Mouse (Mus musculus) adrenal gland, postnatal 0 days (tissue): Measurements from ENCODE around the gene Hist1h3f. TPM values are rescaled to one million over a fixed set of nuclear protein-coding genes. Genes with fewer than 3 reads are reported as not detected.

ENCODE experiments used
- microRNA-seq: library from miRNA; unstranded; fragments of <30 nt; microRNA quantifications from one replicate; pipeline ENCODE4, GENCODE M21; 2016; ENCODE audit warnings: borderline replicate concordance; ENCODE audit not compliant: insufficient number of aligned reads
- polyA plus RNA-seq: library from polyadenylated mRNA; unstranded; fragments of >200 nt; fragmentation: Nextera tagmentation; extraction: Ambion mirVana; gene quantifications from 2 replicates; pipeline ENCODE4 v1.2.1, GENCODE M21; 2015

Gene Hist1h3f
- polyA plus RNA-seq, 1 experiment from 2014 or later: 0.75 TPM

Small RNAs within 50 kb of the gene (microRNA-seq; reads per million reads assigned to microRNA genes)
- not detected for gene Gm44297
- gene Gm44359: not detected
- not detected for gene Gm44394
- not detected for gene n-TStga1

Other genes starting within 250 kb of the Hist1h3f start
- 21.0 and 26.2 TPM in 2 replicates for gene Zfp322a, start 174.8 kb upstream of the Hist1h3f start, polyA plus RNA-seq
- 7.9 and 11.4 TPM in 2 replicates for gene Abt1, start 120.2 kb upstream of the Hist1h3f start, polyA plus RNA-seq
- 0.06 and 0.30 TPM in 2 replicates for gene Btn1a1, start 78.2 kb upstream of the Hist1h3f start, polyA plus RNA-seq
- 0.30 TPM in 1 of 2 replicates, not detected in the other for gene Btn2a2, start 55.2 kb upstream of the Hist1h3f start, polyA plus RNA-seq
- 11.5 and 11.7 TPM in 2 replicates for gene Hist1h4h, start 13.0 kb upstream of the Hist1h3f start, polyA plus RNA-seq
- gene Hist1h2af, start 10.1 kb upstream of the Hist1h3f start, polyA plus RNA-seq: 3.9 and 7.2 TPM in 2 replicates
- gene Hist1h3g, start 8.6 kb upstream of the Hist1h3f start, polyA plus RNA-seq: 1.4 and 1.9 TPM in 2 replicates
- 0.24 and 0.48 TPM in 2 replicates for gene Hist1h2bh, start 660 bp upstream of the Hist1h3f start, polyA plus RNA-seq
- gene Hist1h4f, start 7.6 kb downstream of the Hist1h3f start, polyA plus RNA-seq: not detected in 2 replicates
- 0.26 and 0.41 TPM in 2 replicates for gene Hist1h1d, start 9.2 kb downstream of the Hist1h3f start, polyA plus RNA-seq
- 3.7 and 4.0 TPM in 2 replicates for gene Hist1h3e, start 18.3 kb downstream of the Hist1h3f start, polyA plus RNA-seq
- gene Hist1h2ae, start 27.2 kb downstream of the Hist1h3f start, polyA plus RNA-seq: 38.1 and 43.6 TPM in 2 replicates
- 2.6 and 5.2 TPM in 2 replicates for gene Hist1h2bg, start 27.3 kb downstream of the Hist1h3f start, polyA plus RNA-seq
- 0.86 and 1.0 TPM in 2 replicates for gene Hist1h2bf, start 30.1 kb downstream of the Hist1h3f start, polyA plus RNA-seq
- gene Hist1h2ad, start 30.3 kb downstream of the Hist1h3f start, polyA plus RNA-seq: 0.74 and 1.1 TPM in 2 replicates
- gene Hist1h3d, start 31.7 kb downstream of the Hist1h3f start, polyA plus RNA-seq: 1.9 and 2.4 TPM in 2 replicates
- gene Hist1h4d, start 37.5 kb downstream of the Hist1h3f start, polyA plus RNA-seq: 48.4 and 56.4 TPM in 2 replicates
- gene Hist1h2be, start 77.1 kb downstream of the Hist1h3f start, polyA plus RNA-seq: 1.3 and 1.7 TPM in 2 replicates
- 13.4 and 14.3 TPM in 2 replicates for gene Hist1h1e, start 78.5 kb downstream of the Hist1h3f start, polyA plus RNA-seq
- 0.62 and 1.6 TPM in 2 replicates for gene Hist1h2ac, start 139.9 kb downstream of the Hist1h3f start, polyA plus RNA-seq
- gene Hist1h2bc, start 140.1 kb downstream of the Hist1h3f start, polyA plus RNA-seq: 173 and 221 TPM in 2 replicates
- not detected in 2 replicates for gene Hist1h1t, start 151.8 kb downstream of the Hist1h3f start, polyA plus RNA-seq
- gene Hist1h4c, start 154.4 kb downstream of the Hist1h3f start, polyA plus RNA-seq: 3.9 and 5.8 TPM in 2 replicates
- 27.9 and 33.6 TPM in 2 replicates for gene Hfe, start 166.8 kb downstream of the Hist1h3f start, polyA plus RNA-seq
- gene Hist1h1c, start 194.8 kb downstream of the Hist1h3f start, polyA plus RNA-seq: 137 and 180 TPM in 2 replicates
- gene Hist1h3c, start 201.6 kb downstream of the Hist1h3f start, polyA plus RNA-seq: 1.2 and 1.4 TPM in 2 replicates
- gene Hist1h2bb, start 202.7 kb downstream of the Hist1h3f start, polyA plus RNA-seq: 0.84 and 0.95 TPM in 2 replicates
- 18.1 and 21.8 TPM in 2 replicates for gene Hist1h2ab, start 207.1 kb downstream of the Hist1h3f start, polyA plus RNA-seq
- 2.5 and 3.1 TPM in 2 replicates for gene Hist1h3b, start 208.2 kb downstream of the Hist1h3f start, polyA plus RNA-seq
- 0.50 and 1.1 TPM in 2 replicates for gene Hist1h4b, start 213.0 kb downstream of the Hist1h3f start, polyA plus RNA-seq
- gene Hist1h4a, start 217.2 kb downstream of the Hist1h3f start, polyA plus RNA-seq: 0.52 TPM in 1 of 2 replicates, not detected in the other
- 1.1 and 1.8 TPM in 2 replicates for gene Hist1h3a, start 218.3 kb downstream of the Hist1h3f start, polyA plus RNA-seq
- 1.2 and 1.8 TPM in 2 replicates for gene Hist1h1a, start 219.6 kb downstream of the Hist1h3f start, polyA plus RNA-seq
- 0.12 TPM in 1 of 2 replicates, not detected in the other for gene Trim38, start 225.9 kb downstream of the Hist1h3f start, polyA plus RNA-seq